Mouse (Mus musculus): ENCODE results near the gene Eloa.

Gene Eloa

DNA sequence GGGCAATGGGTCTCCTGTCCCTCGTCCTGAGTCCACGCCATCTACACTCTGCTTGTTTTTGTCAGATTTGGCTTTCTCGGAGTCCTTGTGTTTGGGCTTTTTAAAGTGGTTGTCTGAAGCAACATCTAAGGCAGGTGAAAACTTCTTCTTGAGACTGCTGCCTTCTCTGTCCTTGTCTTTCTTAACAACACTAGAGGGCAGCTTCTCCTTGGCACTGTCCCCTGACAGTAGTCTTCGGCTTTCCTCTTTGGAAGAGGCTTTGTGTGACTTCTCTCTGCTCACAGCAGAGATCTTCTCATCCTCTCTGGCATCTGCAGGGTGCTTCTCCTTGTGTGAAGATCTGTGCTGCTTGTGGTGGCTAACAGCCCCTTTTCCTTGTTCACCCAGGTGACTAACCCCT, 11.0 kb downstream of the Eloa start:
- ChIA-PET POLR2A (interaction anchor here in 2 of 4 experiments (0.9 to 1.5 kb wide), 4 partner anchors 10 to 43 kb away, joined by 3 to 6 read pairs (median 4); partner anchors contain the start of gene Rpl11 (in 1 of the 2)), CTCF (interaction anchor here in 1 of 4 experiments (1.0 kb wide), 2 partner anchors 16 to 43 kb away, joined by 3 read pairs; partner anchors contain the start of gene Rpl11)

DNA sequence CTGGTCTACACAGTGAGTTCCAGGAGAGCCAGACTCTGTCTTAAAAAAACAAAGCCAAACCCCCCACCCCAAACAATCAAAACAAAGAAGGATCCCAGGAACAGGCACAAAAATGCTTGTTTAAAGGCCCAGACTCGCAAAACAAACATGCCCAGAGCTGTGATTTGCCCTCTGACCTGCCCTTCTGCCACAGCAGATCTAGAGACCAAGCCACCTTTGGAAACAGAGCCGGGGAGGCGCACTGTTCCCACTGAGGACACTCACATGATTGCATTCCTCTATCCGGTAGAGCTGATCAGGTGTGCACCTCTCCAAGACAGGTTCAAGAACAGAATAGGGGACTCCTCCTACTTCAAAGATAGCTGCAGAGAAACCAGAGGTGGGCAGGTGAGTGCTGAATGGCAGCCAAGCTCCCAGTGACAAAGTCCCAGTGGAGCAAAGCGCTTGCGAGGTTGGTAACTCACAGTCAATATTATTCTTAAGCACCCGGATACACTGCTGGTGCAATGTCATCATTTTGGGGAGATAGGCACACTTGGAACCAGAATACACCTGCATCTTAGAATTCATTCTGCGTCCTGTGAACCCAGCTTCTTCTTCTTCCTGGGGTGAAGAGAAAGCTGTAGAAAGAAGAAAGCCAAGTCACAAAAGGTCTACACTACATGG, 12.6 kb downstream of the Eloa start:
- CTCF ChIA-PET: interaction anchor here in 1 of 4 experiments (0.6 to 0.7 kb wide), 2 partner anchors 24 to 1525 kb away, joined by 3 to 4 read pairs; no protein-coding TSS in a partner anchor
- POLR2A ChIA-PET: interaction anchor here in 3 of 4 experiments (0.6 to 2.1 kb wide), 5 partner anchors 12 to 42 kb away, joined by 3 to 11 read pairs (median 3); partner anchors contain the start of genes Eloa (in 1 of the 3) and Pithd1 (in 1 of the 3)

DNA sequence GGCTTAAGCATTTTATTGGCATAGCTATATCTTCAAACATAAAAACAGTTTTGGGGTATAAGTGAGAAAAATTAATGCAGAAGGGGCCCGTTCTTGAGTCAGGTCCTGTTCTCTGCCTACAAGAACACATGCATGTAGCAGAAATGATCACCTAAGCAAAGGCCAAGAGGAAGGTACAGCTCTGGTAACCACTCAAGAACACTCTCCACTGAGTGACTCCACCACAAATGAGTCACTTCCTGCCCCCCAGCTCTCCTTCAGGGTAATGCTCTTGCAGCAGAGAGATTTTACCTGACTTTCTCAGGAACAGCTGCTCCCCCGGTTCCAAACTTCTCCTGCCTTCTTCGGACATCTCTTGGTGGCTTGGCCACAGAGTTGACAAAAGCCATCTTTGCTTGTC, 14.7 kb downstream of the Eloa start:
- CTCF ChIA-PET: no interaction called here
- POLR2A ChIA-PET: interaction anchor here in 2 of 4 experiments (0.5 to 2.7 kb wide), 6 partner anchors 13 to 47 kb away, joined by 3 to 7 read pairs (median 4); partner anchors contain the start of gene Rpl11 (in 2 of the 2)

DNA sequence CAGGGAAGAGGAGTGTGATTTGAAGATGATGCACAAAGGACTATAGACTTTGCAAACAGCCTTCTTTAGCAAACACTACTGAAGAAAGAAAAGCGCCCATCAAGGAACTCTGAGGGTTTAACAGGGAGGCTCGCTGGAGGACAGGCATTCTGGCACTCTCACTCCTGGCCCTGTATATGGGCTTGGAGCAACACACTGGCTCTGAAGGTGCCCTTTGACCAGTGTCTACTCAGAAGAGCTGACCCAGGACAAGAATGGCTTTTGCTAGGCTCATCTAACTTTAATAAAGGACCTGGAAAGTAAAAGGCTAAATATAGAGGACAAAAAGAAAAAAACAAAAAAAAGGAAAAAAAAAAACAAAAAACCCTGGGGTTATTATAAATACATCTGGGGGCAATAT, 16.6 kb downstream of the Eloa start:
- POLR2A ChIA-PET: interaction anchor here in 1 of 4 experiments (1.3 to 2.7 kb wide), 3 partner anchors 15 to 27 kb away, joined by 3 to 7 read pairs (median 3); no protein-coding TSS in a partner anchor
- CTCF ChIA-PET: no interaction called here

DNA sequence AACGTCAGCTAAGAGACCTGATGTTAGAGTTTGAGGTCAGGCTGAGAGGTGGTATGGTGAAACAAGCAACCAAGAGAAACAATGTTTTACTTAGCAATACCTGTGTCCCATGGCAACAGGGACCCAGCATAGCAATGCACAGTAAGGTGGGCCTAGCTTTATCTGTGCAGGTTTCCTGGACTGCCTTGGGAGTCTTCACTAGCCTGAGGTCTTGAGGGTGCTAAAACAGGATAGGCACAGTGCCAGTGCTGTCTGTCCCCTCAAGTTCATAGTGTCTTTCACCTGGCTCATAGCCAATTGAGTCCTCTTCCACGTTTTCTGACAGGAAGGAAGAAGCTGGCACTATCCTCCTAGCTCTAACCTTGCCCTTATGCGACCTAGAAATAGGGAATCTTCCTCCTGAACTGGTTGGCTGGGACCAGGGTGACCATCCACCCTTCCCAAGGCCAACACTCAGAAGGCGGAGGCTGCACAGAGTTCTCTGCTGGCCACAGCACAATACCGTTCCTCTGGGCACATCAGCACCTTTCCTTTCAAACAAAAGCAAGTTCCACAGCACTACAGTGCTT, 17.4 kb downstream of the Eloa start:
- ChIA-PET CTCF (no interaction called here), POLR2A (interaction anchor here in 1 of 4 experiments (0.5 to 1.3 kb wide), 4 partner anchors 9 to 779 kb away, joined by 3 read pairs; no protein-coding TSS in a partner anchor)

DNA sequence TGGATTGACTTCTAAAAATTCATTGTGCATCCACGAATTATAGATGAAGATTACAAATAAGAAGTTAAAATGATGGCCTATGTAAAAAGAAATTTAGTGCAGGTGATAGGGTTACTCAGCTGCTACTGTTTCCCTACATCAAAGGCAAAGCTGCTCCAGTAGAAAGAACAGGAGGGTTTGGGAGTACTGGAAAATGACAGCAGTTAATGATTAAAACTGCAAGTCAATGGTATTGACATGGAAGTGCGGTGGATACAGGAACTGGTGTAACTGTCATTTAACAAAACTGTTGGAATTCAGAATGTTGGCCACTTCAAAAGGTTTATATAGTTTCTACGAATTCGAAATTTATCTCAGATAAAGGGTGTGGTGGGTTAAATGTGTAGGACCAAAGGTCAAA, 26.4 kb downstream of the Eloa start:
- CTCF ChIA-PET: no interaction called here
- POLR2A ChIA-PET: interaction anchor here in 2 of 4 experiments (0.8 to 2.4 kb wide), 3 partner anchors 22 to 58 kb away, joined by 3 to 6 read pairs (median 5); partner anchors contain the start of gene Rpl11 (in 1 of the 2)

DNA sequence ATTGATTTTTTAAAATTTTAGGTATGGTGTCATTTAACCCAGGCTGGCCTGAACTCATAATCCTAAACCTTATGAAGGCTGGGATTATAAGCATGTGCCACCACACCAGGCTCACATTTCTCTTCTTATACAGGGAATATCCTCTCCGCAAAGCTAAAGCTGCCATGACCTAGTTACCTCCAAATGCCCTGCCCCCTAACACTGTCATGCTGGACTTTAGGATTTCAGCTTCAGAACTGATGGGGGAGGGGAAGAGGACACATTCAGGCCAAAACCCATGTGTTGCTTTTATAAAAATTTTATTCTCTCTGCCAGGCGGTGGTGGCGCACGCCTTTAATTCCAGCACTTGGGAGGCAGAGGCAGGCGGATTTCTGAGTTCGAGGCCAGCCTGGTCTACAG, 27.6 kb downstream of the Eloa start:
- ChIA-PET CTCF (interaction anchor here in 1 of 4 experiments (0.9 kb wide), 1 partner anchor 16 kb away, joined by 3 read pairs; no protein-coding TSS in a partner anchor), POLR2A (interaction anchor here in 2 of 4 experiments (0.6 to 2.4 kb wide), 5 partner anchors 8 to 725 kb away, joined by 3 to 6 read pairs (median 5); partner anchors contain the start of gene Rpl11 (in 1 of the 2))

DNA sequence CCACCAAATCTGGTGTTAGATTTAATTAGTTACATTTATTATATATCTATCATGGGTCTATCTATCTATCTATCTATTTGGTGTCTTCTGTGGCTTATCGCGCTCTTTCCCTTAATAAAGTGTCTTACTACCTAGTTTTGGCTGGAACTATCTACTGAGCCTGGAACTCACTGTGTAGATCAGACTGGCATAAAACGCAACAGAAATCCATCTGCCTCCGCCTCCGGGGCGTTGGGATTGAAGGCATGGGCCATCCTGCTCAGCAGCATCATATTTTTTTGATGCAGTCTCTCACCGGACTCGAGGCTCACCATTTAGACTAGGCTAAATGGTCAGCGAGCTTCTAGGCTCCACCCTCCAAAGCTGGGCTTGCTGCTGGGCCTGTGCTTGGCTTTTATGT, 33.8 kb downstream of the Eloa start:
- CTCF ChIA-PET: interaction anchor here in 3 of 4 experiments (0.5 to 1.8 kb wide), 11 partner anchors 9 to 279 kb away, joined by 3 to 11 read pairs (median 4); partner anchors contain the start of genes Fuca1 (in 1 of the 3), Gale (in 1 of the 3) and Rpl11 (in 1 of the 3)

DNA sequence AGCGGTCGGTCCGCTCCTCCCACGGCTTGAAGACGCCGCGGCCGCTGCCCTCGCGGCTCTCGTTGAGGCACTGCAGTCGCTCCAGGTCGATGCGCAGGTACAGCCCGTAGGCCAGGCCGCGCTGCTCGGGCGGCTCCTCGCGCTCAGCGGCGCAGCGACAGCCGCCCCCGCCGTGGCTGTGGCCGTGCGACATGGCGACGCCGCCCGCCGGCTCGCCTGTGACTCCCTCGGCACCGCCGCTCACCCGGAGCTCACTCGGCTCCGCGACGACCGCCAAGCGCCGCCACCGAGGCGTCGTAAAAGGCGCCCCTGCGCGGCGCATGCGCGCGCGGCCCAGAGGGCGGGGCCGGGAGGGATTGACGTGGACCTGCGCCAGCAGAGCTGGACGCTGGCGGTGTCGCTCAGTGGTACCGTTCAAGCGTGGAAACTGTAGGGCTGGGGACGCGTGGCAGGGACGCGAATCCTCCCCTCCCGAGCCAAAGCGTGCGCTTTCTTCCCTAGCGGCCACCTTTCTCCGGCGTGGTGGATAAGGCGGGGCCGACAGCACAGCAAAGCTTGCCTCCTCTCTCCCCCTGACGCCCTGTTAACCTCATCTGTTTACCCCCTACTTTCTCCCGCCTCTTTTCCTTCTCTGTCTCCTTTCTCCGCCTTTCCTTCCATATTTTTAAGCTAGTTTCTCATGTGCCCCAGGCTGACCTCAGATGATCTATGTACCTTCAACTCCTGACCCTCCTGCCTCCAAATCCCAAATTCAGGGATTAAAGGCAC, 34.4 kb downstream of the Eloa start, which contains the start of gene Pithd1:
Pithd1 (minus strand) TSS at position 322 of the 768 bp plus-strand sequence.
- ChIA-PET POLR2A (interaction anchor here (0.5 to 6.3 kb wide), 58 partner anchors 8 to 1974 kb away, joined by 3 to 78 read pairs (median 4); partner anchors contain the start of genes Rpl11 (in 4 of the 4), Lypla2 (in 3 of the 4), Fuca1 (in 2 of the 4) and Gale (in 2 of the 4)), CTCF (interaction anchor here (0.5 to 1.8 kb wide), 19 partner anchors 8 to 305 kb away, joined by 3 to 11 read pairs (median 3); partner anchors contain the start of genes Fuca1 (in 2 of the 4), Gale (in 1 of the 4) and Rpl11 (in 1 of the 4))

More for the DNA sequence above, 33.8 kb downstream of the Eloa start:
- POLR2A ChIA-PET: interaction anchor here (0.6 to 6.3 kb wide), 37 partner anchors 9 to 635 kb away, joined by 3 to 78 read pairs (median 5); partner anchors contain the start of genes Rpl11 (in 4 of the 4), Lypla2 (in 3 of the 4), Gale (in 2 of the 4) and Eloa (in 1 of the 4)

DNA sequence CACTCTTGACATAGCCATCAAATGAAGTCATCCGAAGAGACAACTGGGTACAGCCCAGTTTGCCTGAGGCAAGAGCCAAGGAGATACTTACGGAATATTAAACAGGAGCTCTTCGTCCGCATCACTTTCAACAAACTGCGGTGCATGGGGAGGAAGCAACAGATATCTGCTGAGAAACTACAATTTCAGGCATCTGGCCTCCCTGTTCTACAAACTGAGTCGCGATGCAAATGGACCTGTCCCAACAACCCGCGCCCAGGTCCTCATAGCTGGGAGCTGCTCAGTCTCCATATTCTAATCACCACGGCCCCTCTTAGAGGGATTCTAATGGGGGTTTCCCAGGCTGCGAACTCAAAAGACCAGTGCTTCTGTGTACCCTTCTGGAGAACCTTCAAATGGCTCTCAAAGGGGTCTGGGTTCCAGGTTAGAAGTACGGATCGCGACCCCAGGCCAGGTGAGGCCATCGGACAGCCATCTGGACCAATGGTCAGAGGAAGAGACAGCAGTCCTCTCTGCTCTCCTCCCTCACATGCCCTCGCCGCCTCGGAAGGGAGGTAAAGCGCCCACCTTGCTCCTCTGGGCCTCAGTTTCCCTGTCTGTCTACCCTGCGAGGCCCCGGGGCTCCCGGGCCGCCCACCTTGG, 35.1 kb downstream of the Eloa start:
- ChIA-PET CTCF (interaction anchor here (0.5 to 1.8 kb wide), 14 partner anchors 8 to 304 kb away, joined by 3 to 11 read pairs (median 4); partner anchors contain the start of genes Fuca1 (in 1 of the 4) and Gale (in 1 of the 4)), POLR2A (interaction anchor here (0.5 to 6.3 kb wide), 52 partner anchors 10 to 1974 kb away, joined by 3 to 78 read pairs (median 4); partner anchors contain the start of genes Rpl11 (in 3 of the 4), Fuca1 (in 2 of the 4), Gale (in 2 of the 4) and Lypla2 (in 2 of the 4))

DNA sequence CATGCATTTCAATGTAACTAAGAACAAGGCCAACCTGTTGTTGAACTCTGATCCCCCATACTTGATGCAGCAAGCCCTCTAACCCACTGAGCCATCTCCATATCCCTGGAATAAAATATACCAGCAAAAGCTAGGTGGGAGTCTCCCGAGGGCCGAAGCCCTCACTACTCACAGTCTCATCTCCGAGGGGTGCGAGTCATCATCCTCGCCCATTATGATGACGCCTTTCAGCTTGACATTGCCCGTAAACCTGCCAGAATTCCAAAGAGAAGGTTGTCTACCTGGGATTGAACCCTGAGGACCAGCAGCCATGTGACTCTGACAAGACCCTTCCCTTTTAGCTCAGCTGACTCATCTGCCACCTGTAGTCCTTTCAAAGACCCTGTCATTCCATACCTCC, 35.8 kb downstream of the Eloa start:
- ChIA-PET POLR2A (interaction anchor here in 2 of 4 experiments (0.8 to 6.3 kb wide), 29 partner anchors 10 to 195 kb away, joined by 3 to 78 read pairs (median 6); partner anchors contain the start of genes Fuca1 (in 2 of the 2), Gale (in 2 of the 2), Lypla2 (in 2 of the 2) and Rpl11 (in 2 of the 2)), CTCF (interaction anchor here in 3 of 4 experiments (0.6 to 1.8 kb wide), 4 partner anchors 20 to 277 kb away, joined by 3 to 10 read pairs (median 3); no protein-coding TSS in a partner anchor)

DNA sequence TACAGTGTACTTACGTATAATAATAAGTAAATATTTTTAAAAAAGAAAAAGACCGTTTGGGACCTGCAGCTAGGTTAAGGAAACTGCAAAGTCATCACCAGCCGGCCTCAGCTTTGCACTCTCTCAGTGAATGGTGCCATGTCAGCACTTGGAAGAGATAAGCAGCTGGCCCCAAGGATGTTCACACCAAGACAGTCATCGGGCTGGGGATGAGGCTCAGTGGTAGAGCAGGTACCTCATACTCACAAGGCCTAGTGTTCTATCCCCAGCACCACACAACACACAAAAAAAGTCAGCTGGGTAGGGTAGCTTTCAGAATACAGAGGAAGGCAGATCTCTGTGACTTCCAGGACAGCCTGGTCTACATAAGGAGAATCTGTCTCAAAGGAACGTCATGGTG, 36.4 kb downstream of the Eloa start:
- POLR2A ChIA-PET: interaction anchor here in 2 of 4 experiments (0.6 to 6.3 kb wide), 16 partner anchors 11 to 110 kb away, joined by 3 to 78 read pairs (median 6); partner anchors contain the start of genes Gale (in 2 of the 2), Lypla2 (in 2 of the 2), Fuca1 (in 1 of the 2) and Rpl11 (in 1 of the 2)
- CTCF ChIA-PET: interaction anchor here in 1 of 4 experiments (0.6 kb wide), 1 partner anchor 54 kb away, joined by 6 read pairs; no protein-coding TSS in a partner anchor

DNA sequence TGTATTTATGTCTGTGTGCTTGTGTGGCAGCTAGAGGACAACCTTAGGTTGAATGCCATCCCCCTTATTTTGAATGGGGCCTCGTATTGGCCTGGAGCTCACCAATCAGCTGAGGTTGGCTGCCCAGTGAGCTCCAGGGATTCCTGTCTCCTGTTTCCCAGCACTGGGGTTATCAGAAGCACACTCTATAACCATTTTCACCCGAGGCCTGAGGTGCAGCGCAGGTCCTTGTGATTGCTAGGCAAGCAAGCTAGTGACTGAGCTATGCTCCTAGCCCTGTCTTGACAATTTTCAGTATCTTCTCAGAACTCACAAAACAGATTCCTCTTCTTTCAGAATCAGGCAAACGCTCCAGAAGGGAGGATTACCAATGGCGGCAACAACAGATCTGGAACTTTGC, 37.0 kb downstream of the Eloa start:
- POLR2A ChIA-PET: interaction anchor here in 3 of 4 experiments (0.6 to 6.3 kb wide), 11 partner anchors 12 to 107 kb away, joined by 3 to 78 read pairs (median 5); partner anchors contain the start of genes Gale (in 2 of the 3), Lypla2 (in 2 of the 3) and Rpl11 (in 1 of the 3)
- CTCF ChIA-PET: interaction anchor here in 1 of 4 experiments (0.8 to 1.8 kb wide), 3 partner anchors 11 to 275 kb away, joined by 3 to 6 read pairs (median 3); no protein-coding TSS in a partner anchor

DNA sequence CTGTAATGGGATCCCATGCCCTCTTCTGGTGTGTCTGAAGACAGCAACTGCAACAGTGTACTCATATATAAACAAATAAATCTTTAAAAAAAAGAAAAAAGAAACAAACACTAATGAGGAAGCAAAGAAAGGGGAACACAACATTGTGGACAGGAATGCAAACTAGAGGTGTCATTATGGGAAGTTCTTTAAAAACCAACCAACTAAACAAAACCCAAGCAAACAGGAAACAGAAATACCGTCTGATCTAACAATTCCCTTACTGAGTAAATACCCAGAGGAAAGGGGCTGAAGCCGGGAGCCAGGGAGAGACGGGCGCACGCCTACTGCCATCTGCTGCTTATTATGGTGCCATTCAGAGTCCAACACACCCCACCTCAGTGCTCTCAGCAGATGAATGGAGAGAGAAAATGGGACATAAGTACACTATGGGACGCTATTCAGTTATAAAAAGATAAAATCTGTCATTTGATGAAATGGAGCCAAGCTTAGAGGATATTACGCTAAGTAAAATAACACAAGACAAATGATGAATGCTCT, 40.0 kb downstream of the Eloa start:
- CTCF ChIA-PET: interaction anchor here in 1 of 4 experiments (0.6 kb wide), 1 partner anchor 95 kb away, joined by 3 read pairs; no protein-coding TSS in a partner anchor

DNA sequence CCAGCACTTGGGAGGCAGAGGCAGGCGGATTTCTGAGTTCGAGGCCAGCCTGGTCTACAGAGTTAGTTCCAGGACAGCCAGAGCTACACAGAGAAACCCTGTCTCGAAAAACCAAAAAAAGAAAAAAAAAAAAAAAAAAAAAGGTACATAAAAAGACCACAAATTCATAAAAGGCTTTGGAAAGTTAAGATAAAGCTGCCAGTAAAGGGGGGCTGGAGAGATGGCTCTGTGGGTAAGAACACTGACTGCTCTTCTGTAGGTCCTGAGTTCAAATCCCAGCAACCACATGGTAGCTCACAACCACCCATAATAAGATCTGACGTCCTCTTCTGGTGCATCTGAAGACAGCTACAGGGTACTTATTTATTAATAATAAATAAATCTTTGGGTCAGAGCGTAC, 41.3 kb downstream of the Eloa start:
- POLR2A ChIA-PET: interaction anchor here (0.5 to 2.9 kb wide), 10 partner anchors 8 to 282 kb away, joined by 3 to 11 read pairs (median 5); partner anchors contain the start of genes Gale (in 1 of the 4), Lypla2 (in 1 of the 4) and Rpl11 (in 1 of the 4)
- CTCF ChIA-PET: interaction anchor here in 3 of 4 experiments (0.6 to 1.2 kb wide), 4 partner anchors 8 to 32 kb away, joined by 3 to 7 read pairs (median 4); partner anchors contain the start of gene Lypla2 (in 1 of the 3)

More for the DNA sequence above, 40.0 kb downstream of the Eloa start:
- POLR2A ChIA-PET: interaction anchor here in 1 of 4 experiments (0.6 to 0.7 kb wide), 2 partner anchors 19 to 84 kb away, joined by 3 read pairs; no protein-coding TSS in a partner anchor

DNA sequence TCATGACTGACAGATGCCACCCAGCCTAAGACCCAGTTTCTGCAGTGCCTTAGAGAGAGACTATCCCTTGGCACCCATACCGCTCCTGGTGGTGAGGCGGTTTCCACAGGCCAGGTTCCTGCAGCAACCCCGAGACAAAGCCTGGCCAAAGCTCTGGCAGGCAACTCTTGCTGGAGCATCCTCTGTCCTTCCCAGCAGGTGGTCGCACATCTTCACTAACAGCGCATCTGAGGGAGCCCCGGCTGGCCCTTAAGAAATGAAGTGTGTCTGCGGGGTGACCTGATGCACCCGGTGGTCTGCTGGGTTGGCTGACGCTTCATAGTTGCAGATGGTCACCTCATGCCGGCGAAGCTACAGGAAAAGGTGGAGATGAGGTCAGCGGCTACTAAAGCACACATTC, 45.4 kb downstream of the Eloa start:
- ChIA-PET POLR2A (interaction anchor here in 2 of 4 experiments (0.6 to 8.1 kb wide), 7 partner anchors 10 to 121 kb away, joined by 3 to 78 read pairs (median 4); partner anchors contain the start of genes Pithd1 (in 2 of the 2), Gale (in 1 of the 2) and Srsf10 (in 1 of the 2)), CTCF (interaction anchor here in 1 of 4 experiments (0.5 to 1.2 kb wide), 2 partner anchors 10 to 284 kb away, joined by 3 read pairs; no protein-coding TSS in a partner anchor)
